Mouse (Mus musculus): ENCODE measurements around the gene Spats2. TPM values are rescaled to one million over a fixed set of nuclear protein-coding genes. Genes with fewer than 3 reads are reported as not detected.
"Not testable (repeated sequence)": the region's sequence is repeated elsewhere in the genome, so short reads cannot be mapped to it uniquely, and the experiment has no call there.

Gene Spats2
- polyA plus RNA-seq, 1 experiment from 2014 or later: 34.2 TPM

DNA sequence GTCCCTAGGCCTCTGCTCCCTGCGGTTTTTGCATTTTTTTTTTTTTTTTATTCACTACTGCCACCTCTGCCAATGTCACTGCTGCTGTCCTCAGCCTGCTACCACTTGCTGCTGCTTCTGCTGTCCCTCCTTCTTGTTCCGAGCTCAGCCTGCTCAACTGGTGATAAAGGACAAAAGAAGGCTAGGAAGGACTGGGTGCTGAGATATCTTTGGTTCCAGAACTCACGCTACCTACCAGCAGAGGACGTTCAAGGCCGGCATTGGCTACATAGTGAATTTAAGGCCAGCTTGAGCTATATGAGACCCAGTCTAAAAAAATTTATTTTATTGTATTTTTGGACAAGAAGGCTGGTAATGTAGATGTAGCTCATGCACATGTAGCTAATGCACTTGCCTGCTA is 12.7 kb downstream of the Spats2 start:
- 0 out of 2 replicates have a peak overlapping the region, but pooled peaks have one; percentile 49 for H3K27ac ChIP-seq (ENCODE audit: low read length)
- 0 out of 2 replicates have a peak, but pooled peaks cover 4% of the 10 kb centered on the region for H3K4me1 ChIP-seq (ENCODE audit: control insufficient read depth, insufficient read depth, low read length)
- WGBS: 80% methylated on average over 5 of the region's 5 CpGs
- H3K9me3 ChIP-seq (ENCODE audit: control insufficient read depth, low read depth, low read length): no peaks in the 10 kb centered on the region
- peaks cover under 1% of the 10 kb centered on the region; the same call in 1 of the 2 replicates for H3K36me3 ChIP-seq (ENCODE audit: control insufficient read depth, insufficient read depth, low read length)
- ATAC-seq (ENCODE audit: insufficient number of reproducible peaks, insufficient read depth, low FRiP score, low read depth): no peak
- H3K4me3 ChIP-seq (ENCODE audit: low read depth, low read length): no peak overlapping the region
- no peak overlapping the region for H3K4me2 ChIP-seq (replicated peaks; ENCODE audit: low read depth, low read length)
- H3K27me3 ChIP-seq (ENCODE audit: control insufficient read depth, insufficient read depth, low read length): no peaks in the 10 kb centered on the region
- H3K9ac ChIP-seq (replicated peaks; ENCODE audit: low read depth, low read length): no peak overlapping the region

DNA sequence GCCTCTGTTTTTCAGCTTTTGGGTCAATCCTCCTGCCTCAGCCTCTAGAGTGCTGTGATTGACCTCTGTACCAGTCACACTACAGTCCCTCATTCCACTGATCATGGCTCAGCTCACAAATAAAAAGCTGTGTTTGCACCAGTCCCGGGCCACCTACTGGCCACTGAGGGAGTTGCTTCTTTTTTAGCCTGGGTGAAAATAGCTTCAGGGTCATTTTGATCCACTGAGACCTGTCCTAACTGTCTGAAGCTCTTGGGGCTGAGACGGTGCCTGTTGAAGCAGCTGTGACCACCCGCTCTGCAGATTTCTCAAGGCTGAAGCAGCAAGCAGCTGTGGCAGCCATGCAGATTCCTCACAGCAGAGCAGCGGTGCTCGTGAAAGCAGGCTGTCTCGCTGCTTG is 14.0 kb downstream of the Spats2 start:
- no peak for ATAC-seq (ENCODE audit: insufficient number of reproducible peaks, insufficient read depth, low FRiP score, low read depth)
- WGBS: 65% methylated on average over 6 of the region's 6 CpGs

DNA sequence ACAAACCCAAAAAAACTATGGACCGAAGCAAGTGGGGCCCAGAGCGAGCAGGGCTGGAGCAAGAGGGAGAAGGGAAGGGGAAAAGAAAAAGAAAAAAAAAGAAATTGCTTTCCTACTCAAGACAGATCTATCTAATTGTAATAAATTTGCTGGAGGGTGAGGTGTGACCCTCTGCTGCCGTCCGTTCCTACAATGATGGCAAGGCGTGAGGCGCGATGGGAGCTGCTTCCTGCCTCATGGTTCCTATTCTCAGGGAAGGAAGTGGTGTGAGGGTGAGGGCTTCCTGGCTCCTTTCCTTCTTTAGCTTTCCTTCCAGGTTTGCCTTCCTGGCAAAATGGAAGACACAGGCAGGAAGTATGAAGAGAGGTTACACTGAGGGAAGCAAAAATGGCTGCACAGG is 24.8 kb downstream of the Spats2 start:
- no peak for ATAC-seq (ENCODE audit: insufficient number of reproducible peaks, insufficient read depth, low FRiP score, low read depth)
- Histone ChIP-seq H3K9me3 (ENCODE audit: control insufficient read depth, low read depth, low read length) (no peaks in the 10 kb centered on the region), H3K4me1 (ENCODE audit: control insufficient read depth, insufficient read depth, low read length) (no peaks in the 10 kb centered on the region), H3K36me3 (ENCODE audit: control insufficient read depth, insufficient read depth, low read length) (peaks cover 38% of the 10 kb centered on the region), H3K9ac (replicated peaks; ENCODE audit: low read depth, low read length) (no peak overlapping the region), H3K27me3 (ENCODE audit: control insufficient read depth, insufficient read depth, low read length) (no peaks in the 10 kb centered on the region), H3K4me2 (replicated peaks; ENCODE audit: low read depth, low read length) (no peak overlapping the region), H3K4me3 (ENCODE audit: low read depth, low read length) (no peak overlapping the region), H3K27ac (ENCODE audit: low read length) (no peak overlapping the region)
- WGBS: 89% methylated on average over 7 of the region's 7 CpGs

More for the DNA sequence above, 14.0 kb downstream of the Spats2 start:
- H3K27ac ChIP-seq (ENCODE audit: low read length): peak overlapping the region; percentile 63; the same call in 1 of the 2 replicates
- no peak overlapping the region for H3K9ac ChIP-seq (replicated peaks; ENCODE audit: low read depth, low read length)
- H3K4me3 ChIP-seq (ENCODE audit: low read depth, low read length): no peak overlapping the region
- H3K9me3 ChIP-seq (ENCODE audit: control insufficient read depth, low read depth, low read length): no peaks in the 10 kb centered on the region
- H3K27me3 ChIP-seq (ENCODE audit: control insufficient read depth, insufficient read depth, low read length): no peaks in the 10 kb centered on the region
- no peaks in the 10 kb centered on the region for H3K36me3 ChIP-seq (ENCODE audit: control insufficient read depth, insufficient read depth, low read length)
- H3K4me2 ChIP-seq (replicated peaks; ENCODE audit: low read depth, low read length): no peak overlapping the region
- H3K4me1 ChIP-seq (ENCODE audit: control insufficient read depth, insufficient read depth, low read length): 0 out of 2 replicates have a peak, but pooled peaks cover 4% of the 10 kb centered on the region

DNA sequence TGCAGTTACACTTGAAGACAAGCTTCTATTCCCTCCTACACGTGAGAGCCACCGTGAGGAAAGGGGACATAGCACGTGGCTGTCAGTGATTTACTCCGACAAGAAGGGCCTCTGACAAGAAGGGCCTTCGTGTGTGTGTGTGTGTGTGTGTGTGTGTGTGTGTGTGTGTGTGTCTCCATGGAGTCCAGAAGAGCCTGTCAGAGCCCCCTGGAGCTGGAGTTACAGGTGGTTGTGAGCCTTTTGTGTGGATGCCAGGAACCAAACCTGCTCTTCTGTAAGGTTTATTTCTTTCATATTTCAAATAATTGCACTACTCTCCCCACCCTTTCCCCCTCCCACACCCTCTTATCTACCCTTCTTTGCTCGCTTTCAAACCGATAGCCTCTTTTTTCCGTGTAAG is 25.6 kb downstream of the Spats2 start:
- H3K4me1 ChIP-seq (ENCODE audit: control insufficient read depth, insufficient read depth, low read length): no peaks in the 10 kb centered on the region
- no peak for ATAC-seq (ENCODE audit: insufficient number of reproducible peaks, insufficient read depth, low FRiP score, low read depth)
- no peak overlapping the region for H3K4me3 ChIP-seq (ENCODE audit: low read depth, low read length)
- no peak overlapping the region for H3K9ac ChIP-seq (replicated peaks; ENCODE audit: low read depth, low read length)
- H3K4me2 ChIP-seq (replicated peaks; ENCODE audit: low read depth, low read length): no peak overlapping the region
- no peak overlapping the region for H3K27ac ChIP-seq (ENCODE audit: low read length)
- no peaks in the 10 kb centered on the region for H3K9me3 ChIP-seq (ENCODE audit: control insufficient read depth, low read depth, low read length)
- H3K36me3 ChIP-seq (ENCODE audit: control insufficient read depth, insufficient read depth, low read length): peaks cover 32% of the 10 kb centered on the region
- H3K27me3 ChIP-seq (ENCODE audit: control insufficient read depth, insufficient read depth, low read length): no peaks in the 10 kb centered on the region
- WGBS: 72% methylated on average over 8 of the region's 8 CpGs

DNA sequence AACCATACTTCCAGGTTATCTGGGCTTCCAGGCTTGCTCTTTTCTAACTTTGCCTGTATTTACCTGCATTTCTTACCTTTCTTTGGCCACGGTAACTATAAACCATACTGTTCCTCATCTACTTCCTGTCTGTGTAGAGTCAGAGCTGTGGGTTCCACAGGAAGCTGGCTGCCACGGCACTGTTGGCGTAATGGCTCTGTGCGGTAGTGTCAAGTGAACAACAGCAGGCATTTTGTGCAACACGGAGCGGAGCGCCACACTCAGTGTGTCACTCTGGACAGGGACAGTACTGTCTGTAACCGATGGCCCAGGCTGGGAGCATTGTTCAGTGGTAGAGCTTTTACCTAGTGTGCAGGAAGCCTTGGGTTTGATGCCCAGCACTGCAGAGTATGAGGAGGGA is 27.8 kb downstream of the Spats2 start:
- H3K27ac ChIP-seq (ENCODE audit: low read length): no peak overlapping the region
- peaks cover 20% of the 10 kb centered on the region for H3K36me3 ChIP-seq (ENCODE audit: control insufficient read depth, insufficient read depth, low read length)
- no peak overlapping the region for H3K9ac ChIP-seq (replicated peaks; ENCODE audit: low read depth, low read length)
- H3K4me2 ChIP-seq (replicated peaks; ENCODE audit: low read depth, low read length): no peak overlapping the region
- no peaks in the 10 kb centered on the region for H3K4me1 ChIP-seq (ENCODE audit: control insufficient read depth, insufficient read depth, low read length)
- no peak for ATAC-seq (ENCODE audit: insufficient number of reproducible peaks, insufficient read depth, low FRiP score, low read depth)
- no peaks in the 10 kb centered on the region for H3K9me3 ChIP-seq (ENCODE audit: control insufficient read depth, low read depth, low read length)
- no peak overlapping the region for H3K4me3 ChIP-seq (ENCODE audit: low read depth, low read length)
- WGBS: 98% methylated on average over 8 of the region's 8 CpGs
- no peaks in the 10 kb centered on the region for H3K27me3 ChIP-seq (ENCODE audit: control insufficient read depth, insufficient read depth, low read length)

DNA sequence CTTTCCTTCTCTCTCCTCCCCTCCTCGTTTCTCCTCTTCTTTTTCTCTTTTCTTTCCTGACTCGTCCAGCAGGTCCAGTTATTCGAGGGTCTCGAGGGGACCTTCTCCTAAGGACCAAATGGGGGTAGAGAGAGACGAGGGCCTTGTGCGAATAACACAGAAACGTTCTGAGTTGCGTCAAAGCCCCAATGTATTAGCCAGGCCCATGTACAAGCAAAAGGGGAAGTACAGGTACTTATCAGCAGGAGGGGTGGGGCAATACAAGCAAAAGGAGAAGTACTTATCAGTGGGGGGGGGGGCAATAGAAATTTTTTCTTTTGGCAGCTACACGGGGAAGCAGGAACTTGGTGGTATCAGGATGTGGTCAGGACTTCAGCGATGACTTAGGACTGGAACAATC is 28.8 kb downstream of the Spats2 start:
- H3K4me2 ChIP-seq (replicated peaks; ENCODE audit: low read depth, low read length); H3K9ac ChIP-seq (replicated peaks; ENCODE audit: low read depth, low read length); ATAC-seq (ENCODE audit: insufficient number of reproducible peaks, insufficient read depth, low FRiP score, low read depth); H3K4me1 ChIP-seq (ENCODE audit: control insufficient read depth, insufficient read depth, low read length); H3K27ac ChIP-seq (ENCODE audit: low read length); H3K27me3 ChIP-seq (ENCODE audit: control insufficient read depth, insufficient read depth, low read length); H3K4me3 ChIP-seq (ENCODE audit: low read depth, low read length); H3K9me3 ChIP-seq (ENCODE audit: control insufficient read depth, low read depth, low read length): not testable (repeated sequence)
- WGBS: 82% methylated on average over 10 of the region's 10 CpGs
- peaks cover 16% of the 10 kb centered on the region for H3K36me3 ChIP-seq (ENCODE audit: control insufficient read depth, insufficient read depth, low read length)

DNA sequence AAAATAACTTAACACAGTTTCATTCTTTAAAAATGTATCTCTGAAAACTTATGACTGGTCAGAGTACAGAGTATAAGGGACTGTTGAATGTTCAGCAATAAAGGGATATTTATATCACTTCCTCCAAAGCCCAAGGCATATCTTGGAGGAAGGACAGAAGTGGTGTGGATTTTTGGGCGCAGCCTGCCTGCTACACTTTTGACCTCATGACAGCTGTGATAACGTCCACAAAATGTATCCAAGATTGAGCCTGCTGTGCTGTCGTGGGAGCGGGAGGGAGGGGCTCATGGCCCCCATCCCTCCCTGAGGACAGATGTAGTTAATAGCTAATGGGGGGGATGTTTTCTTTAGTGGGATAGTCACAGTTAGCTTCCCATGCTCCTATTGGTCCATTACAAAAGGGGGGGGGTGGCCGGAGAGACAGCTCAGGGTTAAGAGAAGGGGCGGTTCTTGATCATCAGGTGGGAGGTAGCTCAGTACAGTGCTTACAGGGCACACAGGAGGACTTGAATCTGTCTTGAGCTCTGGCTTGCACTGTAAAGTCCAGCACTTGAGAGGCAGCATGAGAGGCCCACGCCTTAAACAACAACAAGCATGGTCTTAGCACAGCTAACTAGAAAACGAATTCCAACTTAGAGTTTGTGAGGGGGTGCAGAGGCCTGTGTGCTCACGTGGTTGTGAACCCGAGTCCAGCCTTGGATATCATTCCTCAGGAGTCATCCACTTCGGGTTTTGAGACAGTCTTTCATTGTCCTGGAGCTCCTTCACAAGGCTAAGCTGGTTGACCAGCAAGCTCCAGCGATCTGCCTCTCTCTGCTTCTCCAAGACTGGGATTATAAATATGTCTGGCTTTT is 38.0 kb downstream of the Spats2 start:
- Histone ChIP-seq H3K4me2 (replicated peaks; ENCODE audit: low read depth, low read length) (no peak overlapping the region), H3K4me3 (ENCODE audit: low read depth, low read length) (no peak overlapping the region), H3K9ac (replicated peaks; ENCODE audit: low read depth, low read length) (no peak overlapping the region), H3K4me1 (ENCODE audit: control insufficient read depth, insufficient read depth, low read length) (no peaks in the 10 kb centered on the region), H3K9me3 (ENCODE audit: control insufficient read depth, low read depth, low read length) (no peaks in the 10 kb centered on the region), H3K36me3 (ENCODE audit: control insufficient read depth, insufficient read depth, low read length) (peaks cover 10% of the 10 kb centered on the region), H3K27me3 (ENCODE audit: control insufficient read depth, insufficient read depth, low read length) (no peaks in the 10 kb centered on the region), H3K27ac (ENCODE audit: low read length) (no peak overlapping the region)
- WGBS: 66% methylated on average over 12 of the region's 12 CpGs
- no peak for ATAC-seq (ENCODE audit: insufficient number of reproducible peaks, insufficient read depth, low FRiP score, low read depth)

DNA sequence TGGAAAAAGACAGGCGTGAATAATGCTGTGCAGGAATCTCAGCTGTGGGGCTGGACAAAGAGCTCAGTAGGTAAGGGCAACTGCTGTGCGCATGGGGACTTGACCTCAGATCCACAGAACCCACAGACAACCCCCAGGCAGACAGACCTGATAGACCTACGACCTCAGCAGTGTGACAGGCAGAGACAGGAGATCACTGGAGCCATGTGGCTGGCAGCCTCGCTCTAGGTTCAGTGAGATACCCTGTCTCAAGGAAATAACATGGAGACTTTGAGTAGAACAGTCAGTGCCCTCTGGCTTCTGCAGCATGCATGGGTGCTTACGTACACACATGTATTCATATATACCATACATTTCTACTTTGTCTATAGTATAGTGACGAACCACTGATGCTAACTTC is 46.4 kb downstream of the Spats2 start:
- no peak overlapping the region for H3K4me3 ChIP-seq (ENCODE audit: low read depth, low read length)
- 93% methylated on average over 6 of the region's 6 CpGs for WGBS
- H3K4me2 ChIP-seq (replicated peaks; ENCODE audit: low read depth, low read length): no peak overlapping the region
- no peak for ATAC-seq (ENCODE audit: insufficient number of reproducible peaks, insufficient read depth, low FRiP score, low read depth)
- H3K36me3 ChIP-seq (ENCODE audit: control insufficient read depth, insufficient read depth, low read length): peaks cover 38% of the 10 kb centered on the region
- H3K9ac ChIP-seq (replicated peaks; ENCODE audit: low read depth, low read length): no peak overlapping the region
- H3K27me3 ChIP-seq (ENCODE audit: control insufficient read depth, insufficient read depth, low read length): no peaks in the 10 kb centered on the region
- H3K4me1 ChIP-seq (ENCODE audit: control insufficient read depth, insufficient read depth, low read length): no peaks in the 10 kb centered on the region
- no peak overlapping the region for H3K27ac ChIP-seq (ENCODE audit: low read length)
- H3K9me3 ChIP-seq (ENCODE audit: control insufficient read depth, low read depth, low read length): no peaks in the 10 kb centered on the region

Measured in stomach, embryonic 14.5 days (tissue).